In the genomic region with DNA sequence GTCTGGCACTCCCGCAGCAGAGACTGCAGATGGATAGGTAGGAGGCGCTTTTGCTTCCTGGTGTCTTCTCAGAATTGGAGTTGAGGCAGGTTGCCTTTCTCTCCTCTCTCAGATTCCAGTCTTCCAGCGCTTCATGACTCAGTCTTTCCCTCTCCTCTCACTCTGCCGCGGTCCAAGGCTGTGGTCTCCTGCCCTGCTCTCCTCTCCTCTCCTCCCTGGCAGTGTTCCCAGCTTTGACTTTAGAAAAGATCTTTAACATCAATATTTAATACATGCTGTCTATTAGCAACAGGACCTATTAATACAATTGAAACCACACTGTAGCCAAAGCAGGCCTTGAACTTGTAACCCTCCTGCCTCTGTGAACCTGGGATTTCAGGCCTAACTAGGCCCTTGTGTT, we compare ENCODE assay signal across 17 mouse cellular contexts. TPM values are rescaled to one million over a fixed set of nuclear protein-coding genes. Genes with fewer than 3 reads are reported as not detected.
"Had no signal": no experiment of that assay in that cellular context is flagged by ENCODE, and none has a peak within 500 bp of the region (broad histone marks: within the 10 kb centered on the region; RNA-seq: fewer than 3 reads in every experiment).

No protein-coding gene starts in this region.

- H3K4me3 ChIP-seq: kidney, embryonic 15.5 days; left cerebral cortex, adult 2 months; liver, embryonic 13.5 days; lung, embryonic 15.5 days; midbrain, embryonic 12.5 days; neural tube, embryonic 13.5 days had no signal

- H3K9me3 ChIP-seq: kidney, embryonic 15.5 days; liver, embryonic 13.5 days; lung, embryonic 15.5 days; midbrain, embryonic 12.5 days; neural tube, embryonic 13.5 days had no signal

- ATAC-seq: liver, postnatal 0 days; midbrain, embryonic 16.5 days had no signal

- H3K4me2 ChIP-seq: kidney, embryonic 15.5 days; liver, embryonic 13.5 days; lung, embryonic 15.5 days; midbrain, embryonic 12.5 days; neural tube, embryonic 13.5 days had no signal

- H3K27me3 ChIP-seq: kidney, embryonic 15.5 days; liver, embryonic 13.5 days; lung, embryonic 15.5 days; midbrain, embryonic 12.5 days; neural tube, embryonic 13.5 days had no signal

- H3K9ac ChIP-seq: kidney, embryonic 15.5 days; liver, embryonic 13.5 days; liver, postnatal 0 days; lung, embryonic 15.5 days; midbrain, embryonic 12.5 days; neural tube, embryonic 13.5 days had no signal

- H3K4me1 ChIP-seq: kidney, embryonic 15.5 days; liver, embryonic 13.5 days; lung, embryonic 15.5 days; midbrain, embryonic 12.5 days; neural tube, embryonic 13.5 days had no signal

- H3K27ac ChIP-seq: kidney, embryonic 15.5 days; left cerebral cortex, adult 2 months; liver, embryonic 13.5 days; lung, embryonic 15.5 days; macrophage; midbrain, embryonic 12.5 days; neural tube, embryonic 13.5 days had no signal

- DNase-seq: kidney, postnatal 14 days; liver; liver, embryonic 13.5 days; liver, postnatal 0 days; lung, postnatal 14 days; right cerebral cortex, postnatal 25 days; thymus, postnatal 4 days had no signal

RNA-seq across cellular contexts. Expression of gene Dnali1, which starts 30.6 kb away (rescaled TPM):
- total RNA-seq: megakaryocyte-erythroid progenitor cell, adult 5-6 weeks had no signal
- polyA plus RNA-seq: kidney, embryonic 15.5 days; large intestine, adult 2 months; liver, embryonic 13.5 days; small intestine, adult 2 months had no signal

RNA-seq across cellular contexts. Expression of gene Zc3h12a, which starts 31.6 kb away (rescaled TPM):
- polyA plus RNA-seq: midbrain, embryonic 16.5 days had no signal
